Mouse (Mus musculus) hindbrain, embryonic 11.5 days (tissue): ENCODE data around the gene Hoxd11. TPM values are rescaled to one million over a fixed set of nuclear protein-coding genes. Genes with fewer than 3 reads are reported as not detected.

Source experiments
- ATAC-seq: fragments of 200-750 bp; cut with Nextera tagmentation; 2 replicates; pipeline ENCODE4 v1.8.0; 2017; ENCODE audit warnings: mild to moderate bottlenecking, moderate TSS enrichment, moderate library complexity; ENCODE audit not compliant: low FRiP score
- DNase-seq: peaks from one replicate; pipeline ENCODE4 v3.0.0-alpha.2; 2015; ENCODE audit warnings: low spot score
- H3K27ac ChIP-seq: fragments of 300-500 bp; sonication (generic); 2 replicates; pipeline ENCODE4 v1.5.1; 2014; ENCODE audit warnings: mild to moderate bottlenecking, low read depth, low read length
- H3K27me3 ChIP-seq: fragments of 300-500 bp; sonication (generic); 2 replicates; pipeline ENCODE4 v1.6.1; 2014; ENCODE audit warnings: mild to moderate bottlenecking, low read length, moderate library complexity, mixed read lengths; ENCODE audit not compliant: control insufficient read depth, insufficient read depth
- H3K36me3 ChIP-seq: fragments of 300-500 bp; sonication (generic); 2 replicates; pipeline ENCODE4 v1.6.1; 2014; ENCODE audit warnings: mild to moderate bottlenecking, low read length, moderate library complexity, mixed read lengths; ENCODE audit not compliant: control insufficient read depth, insufficient read depth
- H3K4me1 ChIP-seq: fragments of 300-500 bp; sonication (generic); replicated peaks from 2 replicates; pipeline ENCODE4 v1.6.1; 2014; ENCODE audit warnings: low read length, mixed read lengths; ENCODE audit not compliant: control insufficient read depth, insufficient read depth
- H3K4me2 ChIP-seq: fragments of 300-500 bp; sonication (generic); replicated peaks from 2 replicates; pipeline ENCODE4 v1.6.1; 2014; ENCODE audit warnings: mild to moderate bottlenecking, low read depth, low read length
- H3K4me3 ChIP-seq: fragments of 300-500 bp; sonication (generic); 2 replicates; pipeline ENCODE4 v1.5.1; 2014; ENCODE audit warnings: low read depth, low read length
- H3K9ac ChIP-seq: fragments of 300-500 bp; sonication (generic); 2 replicates; pipeline ENCODE4 v1.6.1; 2014; ENCODE audit warnings: low read depth, low read length
- H3K9me3 ChIP-seq: fragments of 300-500 bp; sonication (generic); 2 replicates; pipeline ENCODE4 v1.6.1; 2016; ENCODE audit warnings: low read length; ENCODE audit not compliant: control insufficient read depth
- WGBS: fragments of 180-500 bp; shearing (Covaris S2); extraction: QIAGEN DNeasy Blood & Tissue Kit; methylation state at CpG from one replicate; pipeline ENCODE4 v1.1.7; 2014; 5-methylcytosine and 5-hydroxymethylcytosine counted together
- polyA plus RNA-seq: library from polyadenylated mRNA; unstranded; fragments of >200 nt; fragmentation: Nextera tagmentation; extraction: Ambion mirVana; gene quantifications from 2 replicates; pipeline ENCODE4 v1.2.1, GENCODE M21; 2014

The Hoxd11 gene
- polyA plus RNA-seq, 1 experiment from 2014 or later: not detected

- H3K27me3 ChIP-seq: peaks cover 100% of the 10 kb centered on the region
- DNase-seq (no peak), ATAC-seq (no peak)
- no peaks in the 10 kb centered on the region for H3K36me3 ChIP-seq
- H3K27ac ChIP-seq: no peak overlapping the region
- H3K9me3 ChIP-seq: no peaks in the 10 kb centered on the region
- H3K4me1 ChIP-seq: peaks cover 10% of the 10 kb centered on the region
- H3K9ac ChIP-seq: no peak overlapping the region
- 5% methylated on average over 7 of the region's 7 CpGs for WGBS
- no peak overlapping the region for H3K4me2 ChIP-seq
- no peak overlapping the region for H3K4me3 ChIP-seq
These were observed 16.6 kb downstream of the Hoxd11 start for GRCm38 (mm10) chr2:74695813-74696430.

DNA sequence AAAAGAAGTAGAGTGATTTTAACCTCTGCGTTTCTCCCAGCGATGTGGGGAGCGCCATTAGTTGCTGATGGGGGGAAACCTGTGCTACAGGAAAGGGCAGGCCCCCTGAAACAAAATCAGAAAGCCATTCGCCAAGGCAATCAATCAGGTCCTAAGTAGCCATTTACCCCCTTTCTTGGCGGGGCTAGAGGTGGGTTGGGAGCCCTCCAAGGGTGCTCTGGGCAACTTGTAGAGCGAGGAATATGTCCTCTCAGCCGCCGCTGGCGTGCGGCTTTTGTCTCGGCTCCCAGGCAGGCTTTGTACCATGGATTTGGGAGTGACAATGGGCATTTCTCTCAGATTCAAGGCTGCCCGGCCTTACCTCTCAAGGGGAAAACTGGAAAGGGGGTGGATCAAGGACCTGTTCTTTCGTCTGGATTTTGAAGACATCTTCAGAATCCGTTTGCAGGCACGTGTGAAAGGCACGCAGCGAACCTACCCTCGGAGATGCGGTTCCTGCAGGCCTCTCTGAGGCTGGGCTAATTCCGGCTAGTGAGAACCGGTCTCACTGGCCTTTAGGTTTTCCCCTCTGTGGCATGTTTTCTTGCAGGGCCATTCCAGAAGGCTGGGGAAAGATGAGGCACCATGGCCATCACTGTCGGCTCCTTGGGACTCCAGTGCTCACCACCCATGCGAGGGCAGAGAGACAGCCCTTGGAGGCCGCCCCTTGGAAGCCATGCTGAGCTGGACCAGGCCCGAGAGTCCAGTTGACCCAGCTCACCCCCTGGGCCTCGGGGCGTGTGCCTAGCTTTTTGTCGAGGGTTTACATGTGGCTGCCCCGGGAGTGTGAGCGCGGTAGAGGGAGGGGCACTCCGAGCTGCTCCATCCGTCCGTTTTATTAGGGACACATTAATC lies 17.3 kb downstream of the Hoxd11 start:
- no peak for ATAC-seq
- 2% methylated on average over 34 of the region's 34 CpGs for WGBS
- no peak overlapping the region for H3K4me2 ChIP-seq
- no peaks in the 10 kb centered on the region for H3K9me3 ChIP-seq
- DNase-seq: no peak
- no peak overlapping the region for H3K27ac ChIP-seq
- H3K4me1 ChIP-seq: peaks cover 10% of the 10 kb centered on the region
- no peaks in the 10 kb centered on the region for H3K36me3 ChIP-seq
- H3K4me3 ChIP-seq: no peak overlapping the region
- peaks cover 98% of the 10 kb centered on the region for H3K27me3 ChIP-seq
- no peak overlapping the region for H3K9ac ChIP-seq

DNA sequence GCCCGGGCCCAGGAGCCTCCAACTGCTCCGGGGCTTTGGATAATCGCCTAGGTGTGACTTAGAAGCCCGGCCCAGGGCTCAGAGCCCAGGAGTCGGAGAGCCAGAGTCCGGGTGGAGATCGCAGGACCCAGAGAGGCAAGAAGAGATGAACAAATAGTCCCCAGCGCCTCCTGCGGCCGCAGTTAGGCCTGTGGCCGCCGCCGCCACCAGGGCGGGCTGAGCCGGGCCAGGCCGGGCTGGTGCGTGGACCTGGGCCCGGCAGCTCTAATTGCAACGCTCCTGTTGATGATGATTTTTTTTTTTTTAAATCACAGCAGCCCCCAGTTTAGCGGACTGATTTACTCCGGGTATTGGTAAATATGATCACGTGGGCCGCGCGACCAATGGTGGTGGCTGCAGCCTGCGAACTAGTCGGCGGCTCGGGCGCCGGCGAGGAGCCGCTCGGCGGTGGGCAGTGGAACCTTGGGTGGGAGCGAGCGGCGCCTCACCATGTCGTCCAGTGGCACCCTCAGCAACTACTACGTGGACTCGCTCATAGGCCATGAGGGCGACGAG lies 18.3 kb downstream of the Hoxd11 start, which contains the start of gene Hoxd9:
Hoxd9 (plus strand) TSS at position 161 of the 555 bp plus-strand sequence.
- Histone ChIP-seq H3K4me2 (peak within 1 kb of the TSS; percentile 39), H3K36me3 (no peaks in the 10 kb centered on the region), H3K9me3 (no peaks in the 10 kb centered on the region), H3K4me3 (peak within 1 kb of the TSS; percentile 30), H3K4me1 (peaks cover 7% of the 10 kb centered on the region), H3K9ac (no peak within 1 kb of the TSS), H3K27me3 (peaks cover 93% of the 10 kb centered on the region), H3K27ac (no peak within 1 kb of the TSS)
- whole genome bisulfite sequencing: under 1% methylated on average over 41 of the region's 43 CpGs
- ATAC-seq (peak; percentile 70), DNase-seq (no peak)

- Histone ChIP-seq H3K9me3 (no peaks in the 10 kb centered on the region), H3K4me3 (peak overlapping the region; percentile 30), H3K27me3 (peaks cover 92% of the 10 kb centered on the region), H3K4me1 (peaks cover 7% of the 10 kb centered on the region), H3K36me3 (no peaks in the 10 kb centered on the region), H3K9ac (no peak overlapping the region), H3K4me2 (peak overlapping the region; percentile 39), H3K27ac (no peak overlapping the region)
- ATAC-seq: peak; percentile 68
- under 1% methylated on average over 80 of the region's 86 CpGs for WGBS
- DNase-seq: no peak
These were observed 19.1 kb downstream of the Hoxd11 start for GRCm38 (mm10) chr2:74698201-74699052.

GRCm38 (mm10) chr2:74699053-74699430 lies 19.7 kb downstream of the Hoxd11 start:
- no peak overlapping the region for H3K27ac ChIP-seq
- peaks cover 92% of the 10 kb centered on the region for H3K27me3 ChIP-seq
- H3K9ac ChIP-seq: no peak overlapping the region
- 2% methylated on average over 17 of the region's 17 CpGs for WGBS
- ATAC-seq: no peak
- H3K4me3 ChIP-seq: no peak overlapping the region
- H3K9me3 ChIP-seq: no peaks in the 10 kb centered on the region
- no peak overlapping the region for H3K4me2 ChIP-seq
- H3K4me1 ChIP-seq: peaks cover 7% of the 10 kb centered on the region
- no peaks in the 10 kb centered on the region for H3K36me3 ChIP-seq
- no peak for DNase-seq

- no peaks in the 10 kb centered on the region for H3K36me3 ChIP-seq
These were observed 20.5 kb downstream of the Hoxd11 start for GRCm38 (mm10) chr2:74699664-74700545.

GRCm38 (mm10) chr2:74700546-74701112 lies 21.3 kb downstream of the Hoxd11 start:
- H3K27me3 ChIP-seq: peaks cover 92% of the 10 kb centered on the region
- peaks cover 10% of the 10 kb centered on the region for H3K4me1 ChIP-seq
- H3K9ac ChIP-seq: no peak overlapping the region
- H3K9me3 ChIP-seq: no peaks in the 10 kb centered on the region
- DNase-seq: no peak
- H3K4me3 ChIP-seq: no peak overlapping the region
- no peak for ATAC-seq
- H3K27ac ChIP-seq: no peak overlapping the region
- no peaks in the 10 kb centered on the region for H3K36me3 ChIP-seq
- 2% methylated on average over 22 of the region's 22 CpGs for WGBS
- H3K4me2 ChIP-seq: no peak overlapping the region

More at GRCm38 (mm10) chr2:74699664-74700545, 20.5 kb downstream of the Hoxd11 start:
- ATAC-seq (no peak), DNase-seq (no peak)
- WGBS: 2% methylated on average over 23 of the region's 23 CpGs
- Histone ChIP-seq H3K4me1 (peaks cover 7% of the 10 kb centered on the region), H3K4me2 (no peak overlapping the region), H3K9ac (no peak overlapping the region), H3K4me3 (no peak overlapping the region), H3K27me3 (peaks cover 92% of the 10 kb centered on the region), H3K9me3 (no peaks in the 10 kb centered on the region), H3K27ac (no peak overlapping the region)
